Mouse (Mus musculus): ENCODE measurements around the gene Tcn2. TPM values are rescaled to one million over a fixed set of nuclear protein-coding genes. Genes with fewer than 3 reads are reported as not detected.
"Not testable (repeated sequence)": the region's sequence is repeated elsewhere in the genome, so short reads cannot be mapped to it uniquely, and the experiment has no call there.

The Tcn2 gene
- polyA plus RNA-seq, 1 experiment from 2014 or later = 49.0 TPM

DNA sequence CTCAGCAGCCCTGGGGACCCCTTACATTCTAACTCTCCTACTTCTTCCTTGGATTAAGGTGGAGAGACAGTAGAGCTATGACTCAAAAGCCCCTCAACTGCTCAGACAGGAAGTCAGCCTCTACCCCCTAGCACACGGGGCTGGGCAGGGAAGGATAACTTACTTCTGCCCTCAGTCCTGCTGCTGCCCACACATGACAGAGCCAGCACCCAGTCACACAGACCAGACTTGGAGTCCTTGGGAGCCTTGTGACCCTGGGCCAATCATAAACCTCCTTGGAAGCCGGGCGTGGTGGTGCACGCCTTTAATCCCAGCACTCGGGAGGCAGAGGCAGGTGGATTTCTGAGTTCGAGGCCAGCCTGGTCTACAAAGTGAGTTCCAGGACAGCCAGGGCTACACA is 20.5 kb downstream of the Tcn2 start:
- 88% methylated on average over 6 of the region's 6 CpGs for WGBS
- H3K27ac ChIP-seq (replicated peaks; ENCODE audit: low read depth, low read length); ATAC-seq (ENCODE audit: low read depth); H3K9me3 ChIP-seq (ENCODE audit: control insufficient read depth, low read length); H3K4me3 ChIP-seq (ENCODE audit: low read depth, low read length); H3K36me3 ChIP-seq (ENCODE audit: control insufficient read depth, insufficient read depth, low read length); H3K27me3 ChIP-seq (replicated peaks; ENCODE audit: control insufficient read depth, insufficient read depth, low read length); DNase-seq (ENCODE audit: low spot score): not testable (repeated sequence)
- H3K4me2 ChIP-seq (ENCODE audit: low read depth, low read length) = peak overlapping the region; percentile 30; the same call in 1 of the 2 replicates
- peaks cover 20% of the 10 kb centered on the region for H3K4me1 ChIP-seq (ENCODE audit: control insufficient read depth, insufficient read depth, low read length)
- 0 out of 2 replicates have a peak overlapping the region, but pooled peaks have one; percentile 30 for H3K9ac ChIP-seq (ENCODE audit: low read depth, low read length)

DNA sequence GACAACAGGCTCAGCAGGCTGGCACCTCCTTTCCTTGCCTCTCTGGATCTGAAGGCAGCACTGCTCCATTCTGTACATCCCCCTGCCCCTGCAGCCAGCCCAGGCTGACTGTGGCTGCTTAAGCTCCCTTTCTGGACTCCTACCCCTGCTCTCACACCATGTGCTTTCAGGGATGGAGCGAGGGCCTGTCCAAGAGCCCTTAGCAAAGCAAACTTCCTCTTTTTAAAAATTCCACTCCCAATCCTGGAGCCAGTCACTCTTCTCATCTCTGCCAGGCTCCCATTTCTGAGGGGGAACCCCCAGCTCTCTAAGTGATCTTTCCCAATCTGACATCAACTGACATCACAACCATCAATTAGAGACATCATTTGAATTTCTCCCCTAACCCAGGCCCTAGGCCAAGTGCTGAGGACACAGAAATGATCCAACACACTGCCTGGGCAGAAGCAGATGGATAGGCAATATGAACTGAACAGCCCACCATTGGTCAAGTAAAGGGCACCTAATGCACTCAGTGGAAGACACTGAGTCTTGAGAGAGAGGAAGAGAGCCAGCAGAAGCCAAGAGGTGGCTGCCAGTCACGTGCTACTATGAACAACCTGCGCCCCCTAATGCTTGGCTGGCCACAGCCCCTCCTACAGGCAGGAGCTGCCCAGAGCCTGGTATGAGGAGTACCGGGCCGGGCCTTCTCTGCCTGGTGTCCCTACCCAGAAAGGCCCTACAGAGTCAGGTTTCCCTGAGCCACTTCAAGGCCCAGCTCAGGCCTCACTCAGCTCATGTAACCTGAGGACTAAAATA is 21.2 kb downstream of the Tcn2 start:
- H3K4me3 ChIP-seq (ENCODE audit: low read depth, low read length) = no peak overlapping the region
- peak overlapping the region; percentile 30 for H3K4me2 ChIP-seq (ENCODE audit: low read depth, low read length)
- H3K9ac ChIP-seq (ENCODE audit: low read depth, low read length) = 0 out of 2 replicates have a peak overlapping the region, but pooled peaks have one; percentile 30
- ATAC-seq (ENCODE audit: low read depth) (no peak), DNase-seq (ENCODE audit: low spot score) (no peak)
- H3K9me3 ChIP-seq (ENCODE audit: control insufficient read depth, low read length) = no peaks in the 10 kb centered on the region
- WGBS = 63% methylated on average over 5 of the region's 5 CpGs
- peaks cover 7% of the 10 kb centered on the region; the same call in 1 of the 2 replicates for H3K36me3 ChIP-seq (ENCODE audit: control insufficient read depth, insufficient read depth, low read length)
- H3K4me1 ChIP-seq (ENCODE audit: control insufficient read depth, insufficient read depth, low read length) = peaks cover 20% of the 10 kb centered on the region
- H3K27me3 ChIP-seq (replicated peaks; ENCODE audit: control insufficient read depth, insufficient read depth, low read length) = no peaks in the 10 kb centered on the region
- H3K27ac ChIP-seq (replicated peaks; ENCODE audit: low read depth, low read length) = no peak overlapping the region

DNA sequence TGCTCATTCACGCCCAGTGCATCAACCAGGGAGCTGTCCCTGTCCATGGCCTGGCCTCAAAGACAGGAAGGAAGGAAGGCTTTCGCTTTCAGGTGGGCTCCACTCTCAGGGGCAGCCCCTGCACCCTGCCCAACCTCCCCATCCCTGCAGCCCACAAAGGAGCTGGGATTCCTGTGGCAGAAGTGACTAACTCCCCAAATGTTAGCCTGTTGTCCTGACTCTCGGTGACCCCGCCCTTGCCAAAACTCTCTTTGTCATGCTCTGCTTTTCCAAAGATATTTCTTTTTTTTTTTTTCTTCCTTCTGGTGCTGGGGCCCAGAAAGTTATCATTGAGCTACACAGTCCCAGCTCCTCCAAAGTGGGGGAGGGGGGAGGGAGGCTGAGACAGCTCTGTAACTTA is 22.7 kb downstream of the Tcn2 start:
- H3K4me2 ChIP-seq (ENCODE audit: low read depth, low read length) = no peak overlapping the region
- no peaks in the 10 kb centered on the region for H3K27me3 ChIP-seq (replicated peaks; ENCODE audit: control insufficient read depth, insufficient read depth, low read length)
- H3K27ac ChIP-seq (replicated peaks; ENCODE audit: low read depth, low read length) = no peak overlapping the region
- no peak overlapping the region for H3K4me3 ChIP-seq (ENCODE audit: low read depth, low read length)
- H3K9me3 ChIP-seq (ENCODE audit: control insufficient read depth, low read length) = no peaks in the 10 kb centered on the region
- H3K4me1 ChIP-seq (ENCODE audit: control insufficient read depth, insufficient read depth, low read length) = peaks cover 20% of the 10 kb centered on the region
- WGBS = 88% methylated on average over 4 of the region's 4 CpGs
- H3K36me3 ChIP-seq (ENCODE audit: control insufficient read depth, insufficient read depth, low read length) = peaks cover 7% of the 10 kb centered on the region; the same call in 1 of the 2 replicates
- no peak for ATAC-seq (ENCODE audit: low read depth)
- no peak for DNase-seq (ENCODE audit: low spot score)
- H3K9ac ChIP-seq (ENCODE audit: low read depth, low read length) = no peak overlapping the region

DNA sequence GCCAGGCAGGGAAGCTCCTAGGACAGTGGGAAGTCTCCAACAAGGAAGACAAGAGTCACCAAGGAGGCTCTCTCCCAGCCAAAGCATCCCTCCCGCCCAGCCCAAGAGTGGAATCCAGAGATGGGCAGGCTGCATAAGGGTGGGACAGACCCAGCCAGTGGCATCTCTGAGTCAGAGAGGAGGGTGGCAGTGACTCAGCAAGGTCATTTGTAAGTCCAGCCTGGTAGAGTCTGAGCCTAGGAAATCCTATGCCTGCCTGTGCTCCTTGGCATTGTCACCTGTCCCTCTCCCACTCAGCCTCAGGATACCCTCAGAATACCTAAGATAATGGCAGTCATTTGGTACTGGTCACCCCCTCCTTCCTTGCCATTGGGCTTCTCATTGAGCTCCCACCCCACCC is 26.5 kb downstream of the Tcn2 start:
- no peaks in the 10 kb centered on the region for H3K4me1 ChIP-seq (ENCODE audit: control insufficient read depth, insufficient read depth, low read length)
- H3K9me3 ChIP-seq (ENCODE audit: control insufficient read depth, low read length) = no peaks in the 10 kb centered on the region
- 100% methylated on average over 1 of the region's 1 CpGs for WGBS
- H3K36me3 ChIP-seq (ENCODE audit: control insufficient read depth, insufficient read depth, low read length) = peaks cover 7% of the 10 kb centered on the region; the same call in 1 of the 2 replicates
- no peaks in the 10 kb centered on the region for H3K27me3 ChIP-seq (replicated peaks; ENCODE audit: control insufficient read depth, insufficient read depth, low read length)
- no peak overlapping the region for H3K4me2 ChIP-seq (ENCODE audit: low read depth, low read length)
- no peak overlapping the region for H3K9ac ChIP-seq (ENCODE audit: low read depth, low read length)
- H3K4me3 ChIP-seq (ENCODE audit: low read depth, low read length) = no peak overlapping the region
- H3K27ac ChIP-seq (replicated peaks; ENCODE audit: low read depth, low read length) = no peak overlapping the region
- no peak for ATAC-seq (ENCODE audit: low read depth)
- no peak for DNase-seq (ENCODE audit: low spot score)

DNA sequence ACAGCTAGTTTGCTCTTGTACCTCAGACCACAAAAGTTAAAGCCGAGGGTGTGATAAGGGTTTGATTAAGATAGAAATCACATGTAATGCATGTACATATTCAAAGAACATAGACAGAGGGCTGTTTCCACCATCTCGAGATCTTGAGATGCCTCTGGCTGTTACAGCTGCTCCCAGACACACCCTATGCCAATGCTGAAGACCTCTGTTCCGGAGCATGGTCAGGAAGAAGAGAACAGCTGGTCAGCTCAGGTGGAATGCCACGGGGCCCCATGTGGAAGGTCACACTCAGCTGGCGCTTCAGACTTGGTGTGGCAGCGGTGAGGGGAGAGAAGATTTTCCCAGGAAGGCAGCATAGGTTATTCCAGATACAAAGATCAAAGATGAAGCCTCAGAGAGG is 27.3 kb downstream of the Tcn2 start:
- Histone ChIP-seq H3K4me2 (ENCODE audit: low read depth, low read length) (no peak overlapping the region), H3K27me3 (replicated peaks; ENCODE audit: control insufficient read depth, insufficient read depth, low read length) (no peaks in the 10 kb centered on the region), H3K9me3 (ENCODE audit: control insufficient read depth, low read length) (no peaks in the 10 kb centered on the region), H3K4me1 (ENCODE audit: control insufficient read depth, insufficient read depth, low read length) (no peaks in the 10 kb centered on the region), H3K9ac (ENCODE audit: low read depth, low read length) (no peak overlapping the region), H3K27ac (replicated peaks; ENCODE audit: low read depth, low read length) (no peak overlapping the region), H3K4me3 (ENCODE audit: low read depth, low read length) (no peak overlapping the region), H3K36me3 (ENCODE audit: control insufficient read depth, insufficient read depth, low read length) (peaks cover 7% of the 10 kb centered on the region; the same call in 1 of the 2 replicates)
- no peak for ATAC-seq (ENCODE audit: low read depth)
- 76% methylated on average over 6 of the region's 6 CpGs for WGBS
- DNase-seq (ENCODE audit: low spot score) = no peak

DNA sequence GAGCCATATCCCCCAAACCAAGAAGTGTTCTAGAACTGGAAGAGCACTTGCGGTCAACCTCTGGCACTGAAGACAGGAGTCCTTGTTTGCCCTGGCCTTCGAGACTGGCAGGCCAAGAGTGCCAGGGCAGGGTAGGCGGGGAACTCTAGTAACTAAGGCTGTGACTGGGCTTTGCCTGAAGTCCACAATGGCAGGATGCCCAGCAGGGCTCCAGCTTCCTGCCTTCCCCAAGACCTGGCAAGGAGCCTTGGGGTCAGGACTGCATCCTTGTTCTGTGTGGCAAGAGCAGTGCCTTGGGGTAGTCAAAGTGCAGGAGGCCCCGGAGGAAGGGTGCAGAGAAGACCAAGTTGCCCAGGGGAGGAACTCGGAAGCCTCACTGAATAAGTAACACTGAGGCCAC is 28.9 kb downstream of the Tcn2 start:
- Histone ChIP-seq H3K9ac (ENCODE audit: low read depth, low read length) (no peak overlapping the region), H3K27ac (replicated peaks; ENCODE audit: low read depth, low read length) (no peak overlapping the region), H3K36me3 (ENCODE audit: control insufficient read depth, insufficient read depth, low read length) (peaks cover 7% of the 10 kb centered on the region; the same call in 1 of the 2 replicates), H3K9me3 (ENCODE audit: control insufficient read depth, low read length) (no peaks in the 10 kb centered on the region), H3K27me3 (replicated peaks; ENCODE audit: control insufficient read depth, insufficient read depth, low read length) (no peaks in the 10 kb centered on the region), H3K4me3 (ENCODE audit: low read depth, low read length) (no peak overlapping the region), H3K4me1 (ENCODE audit: control insufficient read depth, insufficient read depth, low read length) (no peaks in the 10 kb centered on the region), H3K4me2 (ENCODE audit: low read depth, low read length) (no peak overlapping the region)
- ATAC-seq (ENCODE audit: low read depth) (no peak), DNase-seq (ENCODE audit: low spot score) (peak; percentile 47)
- 80% methylated on average over 5 of the region's 5 CpGs for WGBS

DNA sequence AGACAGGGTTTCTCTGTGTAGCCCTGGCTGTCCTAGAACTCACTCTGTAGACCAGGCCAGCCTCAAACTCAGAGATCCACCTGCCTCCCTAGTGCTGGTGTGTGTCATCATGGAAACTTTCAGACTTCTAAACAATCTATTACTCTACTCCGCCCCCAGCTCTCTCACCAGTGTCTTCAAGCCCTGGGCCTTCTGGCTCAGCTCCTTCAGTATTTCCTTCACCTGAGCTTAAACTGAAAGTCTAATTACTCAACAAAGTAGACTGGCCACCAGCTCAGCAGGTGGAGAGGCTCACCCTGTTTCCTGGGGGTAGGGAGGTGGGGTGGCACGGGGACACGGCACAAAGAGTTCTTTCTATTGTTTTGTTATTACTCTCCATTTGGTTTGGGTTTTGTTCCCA is 29.4 kb downstream of the Tcn2 start:
- Histone ChIP-seq H3K27ac (replicated peaks; ENCODE audit: low read depth, low read length) (no peak overlapping the region), H3K4me3 (ENCODE audit: low read depth, low read length) (no peak overlapping the region), H3K36me3 (ENCODE audit: control insufficient read depth, insufficient read depth, low read length) (peaks cover 5% of the 10 kb centered on the region), H3K9me3 (ENCODE audit: control insufficient read depth, low read length) (no peaks in the 10 kb centered on the region), H3K9ac (ENCODE audit: low read depth, low read length) (no peak overlapping the region), H3K4me2 (ENCODE audit: low read depth, low read length) (no peak overlapping the region), H3K27me3 (replicated peaks; ENCODE audit: control insufficient read depth, insufficient read depth, low read length) (no peaks in the 10 kb centered on the region), H3K4me1 (ENCODE audit: control insufficient read depth, insufficient read depth, low read length) (no peaks in the 10 kb centered on the region)
- ATAC-seq (ENCODE audit: low read depth) (no peak), DNase-seq (ENCODE audit: low spot score) (no peak)
- 85% methylated on average over 3 of the region's 3 CpGs for WGBS

DNA sequence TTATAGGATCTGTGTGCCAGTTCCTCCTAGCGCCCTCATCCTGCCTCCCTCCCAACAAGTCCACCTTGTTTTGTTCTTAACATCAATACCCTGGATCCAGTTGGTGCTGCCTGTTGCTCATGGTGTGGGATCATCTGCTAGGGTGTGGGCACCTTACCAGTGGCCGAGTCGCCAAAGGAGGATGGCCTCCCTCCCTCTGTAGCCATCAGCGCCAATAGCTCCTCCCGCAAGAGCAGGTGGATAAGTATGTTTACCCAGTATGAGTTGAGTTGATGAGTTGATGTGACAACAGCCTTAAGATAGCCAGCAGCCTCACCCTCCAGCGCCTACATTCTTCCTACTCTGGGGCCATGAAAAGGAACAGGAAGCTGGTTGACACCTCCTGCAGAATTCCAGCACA is 31.7 kb downstream of the Tcn2 start:
- Histone ChIP-seq H3K36me3 (ENCODE audit: control insufficient read depth, insufficient read depth, low read length) (peaks cover 4% of the 10 kb centered on the region; the same call in 1 of the 2 replicates), H3K4me2 (ENCODE audit: low read depth, low read length) (no peak overlapping the region), H3K4me3 (ENCODE audit: low read depth, low read length) (no peak overlapping the region), H3K9ac (ENCODE audit: low read depth, low read length) (no peak overlapping the region), H3K4me1 (ENCODE audit: control insufficient read depth, insufficient read depth, low read length) (no peaks in the 10 kb centered on the region), H3K27me3 (replicated peaks; ENCODE audit: control insufficient read depth, insufficient read depth, low read length) (no peaks in the 10 kb centered on the region), H3K27ac (replicated peaks; ENCODE audit: low read depth, low read length) (no peak overlapping the region), H3K9me3 (ENCODE audit: control insufficient read depth, low read length) (no peaks in the 10 kb centered on the region)
- DNase-seq (ENCODE audit: low spot score) (no peak), ATAC-seq (ENCODE audit: low read depth) (no peak)
- WGBS = 85% methylated on average over 6 of the region's 6 CpGs

DNA sequence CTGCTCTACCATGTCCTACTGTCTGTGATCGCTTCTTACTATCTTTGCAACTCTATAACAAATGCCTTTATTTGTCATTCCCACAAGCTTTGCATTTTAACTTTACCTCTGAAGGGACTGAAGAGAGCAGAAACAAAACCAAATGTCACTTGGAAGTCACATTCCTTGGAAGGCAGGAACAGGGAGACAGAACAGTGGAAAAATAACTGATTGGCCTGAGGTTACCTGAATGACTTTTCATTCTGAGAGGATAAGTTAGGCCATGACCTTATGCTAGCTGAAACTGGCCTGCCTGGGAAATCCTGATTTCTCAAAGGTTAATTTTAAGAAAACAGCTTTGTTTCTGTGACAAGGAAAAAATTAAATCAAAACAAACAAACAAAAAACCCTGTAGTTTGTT is 36.0 kb downstream of the Tcn2 start:
- Histone ChIP-seq H3K4me1 (ENCODE audit: control insufficient read depth, insufficient read depth, low read length) (0 out of 2 replicates have a peak, but pooled peaks cover 2% of the 10 kb centered on the region), H3K4me3 (ENCODE audit: low read depth, low read length) (no peak overlapping the region), H3K4me2 (ENCODE audit: low read depth, low read length) (no peak overlapping the region), H3K9ac (ENCODE audit: low read depth, low read length) (no peak overlapping the region), H3K9me3 (ENCODE audit: control insufficient read depth, low read length) (no peaks in the 10 kb centered on the region), H3K36me3 (ENCODE audit: control insufficient read depth, insufficient read depth, low read length) (peaks cover 4% of the 10 kb centered on the region; the same call in 1 of the 2 replicates), H3K27me3 (replicated peaks; ENCODE audit: control insufficient read depth, insufficient read depth, low read length) (no peaks in the 10 kb centered on the region), H3K27ac (replicated peaks; ENCODE audit: low read depth, low read length) (no peak overlapping the region)
- DNase-seq (ENCODE audit: low spot score) (no peak), ATAC-seq (ENCODE audit: low read depth) (no peak)
- 91% methylated on average over 1 of the region's 1 CpGs for WGBS
